Mouse (Mus musculus) forebrain, embryonic 11.5 days (tissue): ENCODE data around the gene Pnmal1. TPM values are rescaled to one million over a fixed set of nuclear protein-coding genes. Genes with fewer than 3 reads are reported as not detected.

Experiments
- ATAC-seq: fragments of 200-750 bp; cut with Nextera tagmentation; replicated peaks from 2 replicates; pipeline ENCODE4 v1.8.0; 2017; ENCODE audit warnings: moderate TSS enrichment; ENCODE audit not compliant: low FRiP score
- DNase-seq: peaks from one replicate; pipeline ENCODE4 v3.0.0-alpha.2; 2017; ENCODE audit warnings: low spot score
- H3K27ac ChIP-seq: fragments of 300-500 bp; sonication (generic); 2 replicates; pipeline ENCODE4 v1.5.1; 2014; ENCODE audit warnings: low read depth, low read length
- H3K27me3 ChIP-seq: fragments of 300-500 bp; sonication (generic); 2 replicates; pipeline ENCODE4 v1.6.1; 2014; ENCODE audit warnings: mild to moderate bottlenecking, low read length, mixed read lengths; ENCODE audit not compliant: control insufficient read depth, insufficient read depth
- H3K36me3 ChIP-seq: fragments of 300-500 bp; sonication (generic); 2 replicates; pipeline ENCODE4 v1.6.1; 2014; ENCODE audit warnings: mild to moderate bottlenecking, low read length, moderate library complexity, mixed read lengths; ENCODE audit not compliant: control insufficient read depth, insufficient read depth
- H3K4me1 ChIP-seq: fragments of 300-500 bp; sonication (generic); replicated peaks from 2 replicates; pipeline ENCODE4 v1.6.1; 2014; ENCODE audit warnings: low read length, mixed read lengths; ENCODE audit not compliant: control insufficient read depth, insufficient read depth
- H3K4me2 ChIP-seq: fragments of 300-500 bp; sonication (generic); 2 replicates; pipeline ENCODE4 v1.6.1; 2014; ENCODE audit warnings: low read depth, mild to moderate bottlenecking, low read length, moderate library complexity, mixed read lengths; ENCODE audit not compliant: severe bottlenecking
- H3K4me3 ChIP-seq: fragments of 300-500 bp; sonication (generic); 2 replicates; pipeline ENCODE4 v1.5.1; 2014; ENCODE audit warnings: low read depth, low read length
- H3K9ac ChIP-seq: fragments of 300-500 bp; sonication (generic); 2 replicates; pipeline ENCODE4 v1.6.1; 2014; ENCODE audit warnings: low read length
- H3K9me3 ChIP-seq: fragments of 300-500 bp; sonication (generic); 2 replicates; pipeline ENCODE4 v1.6.1; 2016; ENCODE audit warnings: low read length, mixed read lengths; ENCODE audit not compliant: control insufficient read depth
- WGBS: fragments of 180-500 bp; shearing (Covaris S2); extraction: QIAGEN DNeasy Blood & Tissue Kit; methylation state at CpG from one replicate; pipeline ENCODE4 v1.1.7; 2014; 5-methylcytosine and 5-hydroxymethylcytosine counted together
- polyA plus RNA-seq: library from polyadenylated mRNA; unstranded; fragments of >200 nt; fragmentation: Nextera tagmentation; extraction: Ambion mirVana; gene quantifications from 2 replicates; pipeline ENCODE4 v1.2.1, GENCODE M21; 2014

The Pnmal1 gene
- polyA plus RNA-seq, 1 experiment from 2014 or later: 20.4 TPM

DNA sequence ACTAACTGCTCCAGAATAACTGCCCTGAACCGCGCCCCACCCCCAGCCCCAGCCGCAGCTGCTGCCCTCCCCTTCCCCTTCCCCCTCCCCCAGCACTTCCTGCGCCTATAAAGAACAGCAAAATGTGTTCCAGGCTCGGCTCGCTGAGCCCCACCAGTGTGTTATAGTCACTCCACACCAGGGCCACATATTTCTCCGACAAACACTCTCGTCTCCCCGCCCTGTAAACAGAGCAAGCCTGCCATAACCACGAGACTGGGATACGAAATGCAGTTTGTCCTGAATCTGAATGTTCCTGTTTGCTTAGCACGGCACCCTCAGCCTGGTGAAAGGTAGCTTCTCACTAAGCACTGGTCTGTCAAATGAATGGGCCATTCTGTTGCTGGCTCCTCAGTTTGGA, 20.9 kb downstream of the Pnmal1 start:
- H3K27ac ChIP-seq: 0 out of 2 replicates have a peak overlapping the region, but pooled peaks have one; percentile 50
- DNase-seq (peak; percentile 68), ATAC-seq (peak; percentile 40)
- no peaks in the 10 kb centered on the region for H3K27me3 ChIP-seq
- H3K4me2 ChIP-seq: peak overlapping the region; percentile 22; the same call in 1 of the 2 replicates
- WGBS: 10% methylated on average over 12 of the region's 12 CpGs
- no peak overlapping the region for H3K4me3 ChIP-seq
- no peaks in the 10 kb centered on the region for H3K36me3 ChIP-seq
- H3K9me3 ChIP-seq: no peaks in the 10 kb centered on the region
- peak overlapping the region; percentile 45 for H3K9ac ChIP-seq
- peaks cover 14% of the 10 kb centered on the region; the same call in 1 of the 2 replicates for H3K4me1 ChIP-seq

DNA sequence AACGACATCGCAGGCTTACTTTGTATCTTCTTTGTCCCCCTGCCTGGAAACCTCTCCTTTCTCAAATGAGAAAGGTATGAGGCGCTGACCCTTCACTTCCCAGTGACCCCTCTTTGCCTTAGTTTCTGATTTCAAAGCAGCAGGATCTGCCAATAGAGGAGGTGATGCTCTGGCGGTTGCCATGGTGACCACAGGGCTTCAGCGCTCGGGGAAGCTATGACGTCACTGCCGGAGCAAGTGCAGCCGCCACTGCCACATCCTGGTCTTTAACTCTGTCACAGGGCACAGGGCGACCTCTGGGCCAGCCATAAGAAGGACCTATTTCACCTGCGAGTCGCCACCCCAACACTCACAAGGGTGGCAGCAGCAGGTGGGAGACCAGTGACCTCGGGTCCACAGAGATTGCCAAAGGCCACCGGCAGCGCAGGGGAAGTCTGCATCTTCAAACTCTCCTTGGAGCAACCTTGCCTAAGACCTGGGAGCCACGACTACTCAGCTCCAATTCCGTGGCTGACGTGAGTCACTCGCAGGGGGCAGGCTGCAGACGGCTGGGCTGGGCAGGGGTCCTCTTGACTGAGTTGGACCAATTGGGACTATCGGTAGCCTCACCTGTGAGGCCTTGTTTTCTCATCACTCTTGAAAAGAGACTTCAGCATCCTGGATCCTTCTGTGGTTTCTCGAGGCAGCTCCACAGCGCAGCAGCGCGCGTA, 23.5 kb downstream of the Pnmal1 start, which contains the start of gene Gm42372:
Gm42372 (plus strand) TSS at position 228 of the 710 bp plus-strand sequence.
- H3K27ac ChIP-seq: peak within 1 kb of the TSS; percentile 57; the same call in 1 of the 2 replicates
- H3K9ac ChIP-seq: peak within 1 kb of the TSS; percentile 53
- peak within 1 kb of the TSS; percentile 75 for H3K4me2 ChIP-seq
- no peaks in the 10 kb centered on the region for H3K36me3 ChIP-seq
- no peaks in the 10 kb centered on the region for H3K27me3 ChIP-seq
- 17% methylated on average over 26 of the region's 26 CpGs for whole genome bisulfite sequencing
- ATAC-seq (peak; percentile 86), DNase-seq (peak; percentile 92)
- H3K4me1 ChIP-seq: peaks cover 17% of the 10 kb centered on the region; the same call in 1 of the 2 replicates
- peak within 1 kb of the TSS; percentile 36 for H3K4me3 ChIP-seq
- H3K9me3 ChIP-seq: no peaks in the 10 kb centered on the region

DNA sequence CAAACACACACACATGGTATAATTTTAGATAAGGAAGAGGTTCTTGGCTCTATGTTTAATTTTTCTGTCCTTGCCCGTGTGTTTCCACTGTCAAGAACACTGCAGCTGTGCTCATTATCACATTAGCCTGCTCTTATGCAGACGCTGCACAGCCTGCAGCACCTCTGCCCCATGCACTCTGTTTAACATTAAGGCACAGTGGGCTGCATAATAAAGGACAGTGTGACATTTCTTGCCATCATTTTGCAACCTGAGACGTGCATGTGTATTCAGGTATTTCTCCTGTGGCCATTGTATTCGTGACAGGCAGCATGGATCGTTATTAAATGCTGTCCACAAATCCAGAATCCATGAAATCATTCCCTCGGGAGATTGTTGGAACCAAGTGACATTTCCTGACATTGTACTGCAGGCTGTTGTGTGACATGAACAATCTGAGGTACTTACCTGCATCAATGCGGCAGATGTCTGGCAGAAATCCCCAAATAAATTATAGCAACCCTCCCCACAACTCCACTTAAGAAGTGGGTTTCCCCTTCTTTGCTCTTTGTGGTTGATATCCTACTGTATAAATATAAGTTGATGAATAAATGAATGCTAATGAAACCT, 28.2 kb downstream of the Pnmal1 start:
- Histone ChIP-seq H3K9me3 (no peaks in the 10 kb centered on the region), H3K4me2 (no peak overlapping the region), H3K4me3 (no peak overlapping the region), H3K27ac (peak overlapping the region; percentile 70), H3K9ac (no peak overlapping the region), H3K36me3 (no peaks in the 10 kb centered on the region), H3K4me1 (peaks cover 25% of the 10 kb centered on the region), H3K27me3 (no peaks in the 10 kb centered on the region)
- WGBS: 68% methylated on average over 7 of the region's 7 CpGs
- no peak for DNase-seq
- ATAC-seq: no peak

DNA sequence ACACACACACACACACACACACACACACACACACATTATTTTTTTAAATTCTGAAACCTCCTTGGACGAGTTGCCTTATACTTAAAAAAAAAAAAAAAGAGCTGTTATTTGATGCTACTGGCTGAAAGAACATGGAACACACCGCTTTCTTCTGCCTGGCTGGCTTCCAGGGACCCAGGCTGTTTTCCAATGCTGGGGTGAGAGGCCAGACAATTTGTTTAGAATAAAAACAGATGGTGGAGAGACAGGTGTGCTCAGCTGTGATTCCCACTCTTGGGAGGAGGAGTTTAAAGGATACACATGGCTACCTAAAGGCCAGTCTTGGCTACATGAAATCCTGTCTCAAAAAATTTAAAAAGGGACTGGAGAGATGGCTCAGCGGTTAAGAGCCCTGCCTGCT, 28.9 kb downstream of the Pnmal1 start:
- DNase-seq: no peak
- Histone ChIP-seq H3K9me3 (no peaks in the 10 kb centered on the region), H3K4me1 (peaks cover 18% of the 10 kb centered on the region), H3K4me2 (no peak overlapping the region), H3K36me3 (no peaks in the 10 kb centered on the region), H3K9ac (no peak overlapping the region), H3K27me3 (no peaks in the 10 kb centered on the region), H3K27ac (peak overlapping the region; percentile 5; the same call in 1 of the 2 replicates), H3K4me3 (no peak overlapping the region)
- ATAC-seq: no peak
- 57% methylated on average over 3 of the region's 3 CpGs for WGBS

DNA sequence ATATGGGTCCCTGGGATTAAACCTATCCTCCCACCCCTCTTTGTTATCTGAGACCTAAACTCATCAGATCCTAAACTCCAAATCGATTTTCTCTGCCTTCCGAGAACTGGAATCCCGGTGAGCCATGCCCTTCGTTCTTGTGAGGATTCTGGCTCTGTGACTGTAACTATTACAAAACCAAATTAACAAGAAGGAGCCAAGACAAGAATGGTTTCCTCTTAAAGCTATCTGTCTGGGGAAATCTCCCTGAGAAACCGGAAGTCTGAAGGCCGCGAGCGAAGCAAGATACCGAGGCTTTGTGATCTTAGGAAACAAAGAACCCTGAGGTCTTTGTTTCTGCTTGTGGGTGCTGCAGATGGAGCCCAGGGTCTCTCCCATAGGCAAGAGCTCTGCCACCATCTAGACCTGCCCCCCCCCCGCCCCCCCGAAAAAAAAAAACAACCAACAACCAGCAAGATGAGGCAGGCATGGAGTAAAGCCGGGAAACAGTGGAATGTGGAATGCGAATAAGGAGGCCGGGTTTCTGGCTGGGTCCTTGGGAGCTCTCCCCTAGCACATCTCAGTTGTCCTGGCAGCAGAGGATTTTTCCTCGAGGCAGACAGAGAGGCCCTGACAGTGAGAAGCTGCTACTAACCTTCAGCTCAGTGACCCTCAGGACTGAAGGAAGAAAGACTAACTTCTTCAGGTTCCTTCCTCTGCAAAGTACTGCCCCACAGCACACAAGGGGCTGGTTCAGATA, 30.7 kb downstream of the Pnmal1 start:
- DNase-seq: no peak
- no peaks in the 10 kb centered on the region for H3K9me3 ChIP-seq
- H3K36me3 ChIP-seq: no peaks in the 10 kb centered on the region
- peak overlapping the region; percentile 28 for H3K27ac ChIP-seq
- no peak overlapping the region for H3K9ac ChIP-seq
- no peaks in the 10 kb centered on the region for H3K27me3 ChIP-seq
- 38% methylated on average over 15 of the region's 15 CpGs for WGBS
- H3K4me3 ChIP-seq: no peak overlapping the region
- ATAC-seq: no peak
- H3K4me2 ChIP-seq: no peak overlapping the region
- H3K4me1 ChIP-seq: peaks cover 17% of the 10 kb centered on the region

DNA sequence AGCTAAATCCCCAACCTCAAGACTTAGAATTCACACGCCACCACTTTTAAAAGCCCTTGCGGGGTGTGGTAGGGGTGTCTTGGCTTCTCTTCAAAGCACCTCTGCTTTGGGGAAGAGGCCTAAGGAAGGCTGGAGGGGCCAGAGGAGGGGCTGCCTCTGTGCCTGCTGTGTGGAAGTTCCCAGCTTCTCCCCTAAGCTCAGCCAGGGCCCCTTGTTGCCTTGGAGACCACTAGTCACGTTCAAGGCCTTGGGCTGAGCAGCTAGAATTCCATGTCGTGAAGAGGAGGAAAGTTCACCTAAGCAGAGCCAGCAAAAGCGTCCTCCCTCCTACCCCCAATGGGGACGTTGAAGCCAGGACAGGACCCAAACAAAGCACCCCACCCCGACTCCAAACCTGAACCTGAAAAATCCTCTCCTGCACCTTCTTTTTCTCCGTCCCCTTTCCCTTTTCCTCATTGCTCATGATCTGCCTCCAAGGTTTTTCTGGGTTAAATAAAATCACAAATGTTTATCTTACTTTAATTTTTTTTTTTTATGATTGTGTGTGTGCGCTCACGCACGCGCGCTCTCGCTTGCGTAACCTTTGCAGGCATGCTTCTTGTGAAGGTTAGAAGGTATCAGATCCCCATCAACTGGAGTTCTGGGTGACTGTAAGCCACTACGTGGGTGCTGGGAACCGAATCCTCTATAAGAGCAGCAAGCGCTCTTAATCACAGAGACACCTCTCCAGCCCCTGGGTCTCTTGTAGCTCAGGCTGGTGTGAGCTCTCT, 32.4 kb downstream of the Pnmal1 start:
- Histone ChIP-seq H3K9me3 (no peaks in the 10 kb centered on the region), H3K4me1 (peaks cover 20% of the 10 kb centered on the region), H3K9ac (peak overlapping the region; percentile 28), H3K4me2 (peak overlapping the region; percentile 13; the same call in 1 of the 2 replicates), H3K4me3 (no peak overlapping the region), H3K27me3 (no peaks in the 10 kb centered on the region), H3K27ac (peak overlapping the region; percentile 60), H3K36me3 (no peaks in the 10 kb centered on the region)
- ATAC-seq (peak; percentile 78), DNase-seq (peak; percentile 87)
- WGBS: 56% methylated on average over 18 of the region's 18 CpGs

DNA sequence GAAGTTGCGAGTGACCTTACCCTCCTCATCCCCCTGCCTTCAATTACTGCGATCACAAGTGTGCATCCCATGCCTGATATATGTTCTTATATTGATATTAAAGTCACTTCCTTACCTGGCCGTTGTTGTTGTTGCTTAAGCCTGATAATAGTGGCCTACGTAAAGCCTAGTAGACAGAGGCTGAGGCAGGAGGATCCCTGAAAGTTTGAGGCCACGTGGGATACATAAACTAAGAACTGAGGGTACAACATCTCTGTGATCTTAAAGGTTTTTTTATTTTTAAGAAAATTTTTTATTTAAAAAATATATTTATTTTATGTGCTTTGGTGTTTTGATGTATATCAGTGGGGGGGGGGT, 33.0 kb downstream of the Pnmal1 start, which contains the start of gene Ccdc8:
Ccdc8 (plus strand) TSS at position 258 of the 357 bp plus-strand sequence.
- Histone ChIP-seq H3K36me3 (no peaks in the 10 kb centered on the region), H3K4me3 (peak within 1 kb of the TSS; percentile 45), H3K27me3 (no peaks in the 10 kb centered on the region), H3K9ac (peak within 1 kb of the TSS; percentile 82), H3K4me2 (peak within 1 kb of the TSS; percentile 80; the same call in 1 of the 2 replicates), H3K4me1 (peaks cover 19% of the 10 kb centered on the region), H3K27ac (peak within 1 kb of the TSS; percentile 60), H3K9me3 (no peaks in the 10 kb centered on the region)
- DNase-seq: no peak
- no peak for ATAC-seq
- whole genome bisulfite sequencing: 95% methylated on average over 5 of the region's 5 CpGs
